In the genomic region with DNA sequence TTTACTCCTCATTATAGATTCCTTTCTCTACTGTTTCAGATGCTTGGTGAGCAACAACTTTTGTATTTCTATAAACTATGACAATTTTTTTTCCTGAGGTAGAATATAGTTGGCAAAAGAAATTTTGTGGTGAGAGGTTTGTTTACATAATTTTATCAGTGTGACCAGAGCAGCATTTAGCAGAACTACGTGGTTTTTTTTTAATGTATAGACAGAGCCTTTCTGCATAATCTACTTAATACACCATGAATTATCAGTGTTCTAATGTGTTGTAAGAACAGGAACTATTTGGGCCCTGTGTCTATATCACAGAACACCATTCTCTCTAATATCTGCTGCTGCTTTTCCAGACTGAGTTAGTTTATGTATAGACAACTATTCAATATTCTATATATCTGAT, we compare ENCODE assay signal across 30 mouse cellular contexts.
"Had no signal": no experiment of that assay in that cellular context is flagged by ENCODE, and none has a peak within 500 bp of the region (broad histone marks: within the 10 kb centered on the region; RNA-seq: fewer than 3 reads in every experiment).

No protein-coding gene starts in this region.

- H3K9ac ChIP-seq: heart, embryonic 12.5 days; heart, embryonic 13.5 days; heart, embryonic 15.5 days; hindbrain, embryonic 12.5 days; hindbrain, embryonic 13.5 days; hindbrain, embryonic 14.5 days; hindbrain, embryonic 15.5 days; intestine, embryonic 15.5 days; kidney, embryonic 15.5 days had no signal

- H3K4me3 ChIP-seq: heart, embryonic 10.5 days; heart, embryonic 12.5 days; heart, embryonic 13.5 days; heart, embryonic 15.5 days; hindbrain, embryonic 10.5 days; hindbrain, embryonic 12.5 days; hindbrain, embryonic 13.5 days; hindbrain, embryonic 15.5 days; intestine, embryonic 15.5 days; kidney, embryonic 15.5 days; layer of hippocampus, adult 2 months had no signal

- H3K4me1 ChIP-seq: heart, embryonic 10.5 days; heart, embryonic 12.5 days; heart, embryonic 13.5 days; heart, embryonic 15.5 days; hindbrain, embryonic 10.5 days; hindbrain, embryonic 12.5 days; hindbrain, embryonic 13.5 days; hindbrain, embryonic 15.5 days; intestine, embryonic 15.5 days; kidney, embryonic 15.5 days had no signal

- H3K27me3 ChIP-seq: heart, embryonic 12.5 days; heart, embryonic 13.5 days; heart, embryonic 15.5 days; hindbrain, embryonic 12.5 days; hindbrain, embryonic 13.5 days; hindbrain, embryonic 15.5 days; intestine, embryonic 15.5 days; kidney, embryonic 15.5 days had no signal

- H3K27ac ChIP-seq: heart, embryonic 10.5 days; heart, embryonic 13.5 days; heart, embryonic 15.5 days; hindbrain, embryonic 10.5 days; hindbrain, embryonic 12.5 days; hindbrain, embryonic 13.5 days; hindbrain, embryonic 14.5 days; hindbrain, embryonic 15.5 days; hindbrain, postnatal 0 days; intestine, embryonic 15.5 days; kidney, embryonic 15.5 days; kidney, postnatal 0 days; layer of hippocampus, adult 2 months had no signal

- H3K36me3 ChIP-seq: heart, embryonic 10.5 days; heart, embryonic 12.5 days; heart, embryonic 13.5 days; heart, embryonic 15.5 days; hindbrain, embryonic 10.5 days; hindbrain, embryonic 12.5 days; hindbrain, embryonic 13.5 days; hindbrain, embryonic 15.5 days; intestine, embryonic 15.5 days; kidney, embryonic 15.5 days had no signal

- DNase-seq: heart, postnatal 10 days; heart, postnatal 14 days; heart, postnatal 36 days; heart, postnatal 4 days; kidney, adult 11 months; kidney, adult 18-20 months; kidney, adult 2 months; kidney, adult 8-10 months; kidney, adult 9 months; kidney, postnatal 10 days; kidney, postnatal 14 days; kidney, postnatal 25 days; kidney, postnatal 36 days; kidney, postnatal 4 days; layer of hippocampus, adult 9-11 months; layer of hippocampus, postnatal 36 days had no signal

- H3K9me3 ChIP-seq: heart, embryonic 10.5 days; heart, embryonic 12.5 days; heart, embryonic 13.5 days; heart, embryonic 15.5 days; hindbrain, embryonic 10.5 days; hindbrain, embryonic 12.5 days; hindbrain, embryonic 13.5 days; hindbrain, embryonic 15.5 days; intestine, embryonic 15.5 days; kidney, embryonic 15.5 days had no signal
